Mouse (Mus musculus) hindbrain, postnatal 0 days (tissue): ENCODE data around the gene Lrrc8a. TPM values are rescaled to one million over a fixed set of nuclear protein-coding genes. Genes with fewer than 3 reads are reported as not detected.
A peak's percentile ranks its signal among the peaks of the same experiment; 100 is the strongest.

Source experiments
- ATAC-seq: fragments of 200-750 bp; cut with Nextera tagmentation; 2 replicates; pipeline ENCODE4 v1.8.0; 2017; ENCODE audit warnings: mild to moderate bottlenecking, moderate TSS enrichment, moderate library complexity
- DNase-seq: peaks from one replicate; pipeline ENCODE4 v3.0.0-alpha.2; 2015; ENCODE audit warnings: low spot score
- H3K27ac ChIP-seq: fragments of 300-500 bp; sonication (generic); 2 replicates; pipeline ENCODE4 v1.5.1; 2014; ENCODE audit warnings: mild to moderate bottlenecking
- H3K27me3 ChIP-seq: fragments of 300-500 bp; sonication (generic); 2 replicates; pipeline ENCODE4 v1.6.1; 2014; ENCODE audit warnings: low read length, mixed read lengths; ENCODE audit not compliant: insufficient read depth
- H3K36me3 ChIP-seq: fragments of 300-500 bp; sonication (generic); 2 replicates; pipeline ENCODE4 v1.6.1; 2014; ENCODE audit warnings: low read length, mixed read lengths; ENCODE audit not compliant: insufficient read depth
- H3K4me1 ChIP-seq: fragments of 300-500 bp; sonication (generic); 2 replicates; pipeline ENCODE4 v1.6.1; 2014; ENCODE audit warnings: antibody characterized with exemption, low read length, mixed read lengths; ENCODE audit not compliant: insufficient read depth
- H3K4me2 ChIP-seq: fragments of 300-500 bp; sonication (generic); 2 replicates; pipeline ENCODE4 v1.6.1; 2014; ENCODE audit warnings: low read depth, mild to moderate bottlenecking, low read length, moderate library complexity, mixed read lengths
- H3K4me3 ChIP-seq: fragments of 300-500 bp; sonication (generic); 2 replicates; pipeline ENCODE4 v1.5.1; 2014; ENCODE audit warnings: low read length
- H3K9ac ChIP-seq: fragments of 300-500 bp; sonication (generic); replicated peaks from 2 replicates; pipeline ENCODE4 v1.6.1; 2014; ENCODE audit warnings: mild to moderate bottlenecking, low read length, moderate library complexity, mixed read lengths
- H3K9me3 ChIP-seq: fragments of 300-500 bp; sonication (generic); 2 replicates; pipeline ENCODE4 v1.6.1; 2016; ENCODE audit warnings: low read length, mixed read lengths
- CTCF ChIP-seq: IDR thresholded peaks from 2 replicates; pipeline ENCODE4 v1.5.1; 2016; ENCODE audit warnings: antibody characterized with exemption, control low read depth, low read depth
- WGBS: fragments of 180-500 bp; shearing (Covaris S2); extraction: QIAGEN DNeasy Blood & Tissue Kit; methylation state at CpG from one replicate; pipeline ENCODE4 v1.1.7; 2014; 5-methylcytosine and 5-hydroxymethylcytosine counted together
- polyA plus RNA-seq: library from polyadenylated mRNA; unstranded; fragments of >200 nt; fragmentation: Nextera tagmentation; extraction: Ambion mirVana; gene quantifications from 2 replicates; pipeline ENCODE4 v1.2.1, GENCODE M21; 2015
- total RNA-seq: library from RNA; depleted of rRNA; stranded (reverse); fragments of >200 nt; gene quantifications from 2 replicates; pipeline ENCODE4 v1.2.3, GENCODE M21; 2014

The Lrrc8a gene
- total and polyA plus RNA-seq, 2 experiments from 2014 or later, result 61.9 to 66.2 TPM

GRCm38 (mm10) chr2:30237881-30238280 is 366 bp downstream of the Lrrc8a start:
- H3K4me1 ChIP-seq, result peaks cover 13% of the 10 kb centered on the region
- no peak for TF ChIP-seq CTCF
- H3K36me3 ChIP-seq, result peaks cover 14% of the 10 kb centered on the region
- H3K27me3 ChIP-seq, result no peaks in the 10 kb centered on the region
- peak; percentile 89 for ATAC-seq
- peak overlapping the region; percentile 95 for H3K9ac ChIP-seq
- no peaks in the 10 kb centered on the region for H3K9me3 ChIP-seq
- peak overlapping the region; percentile 93 for H3K27ac ChIP-seq
- H3K4me3 ChIP-seq, result peak overlapping the region; percentile 91
- WGBS, result under 1% methylated on average over 38 of the region's 42 CpGs
- peak overlapping the region; percentile 76 for H3K4me2 ChIP-seq
- peak; percentile 73 for DNase-seq

GRCm38 (mm10) chr2:30238906-30239465 is 1.5 kb downstream of the Lrrc8a start:
- Histone ChIP-seq H3K4me3 (peak overlapping the region; percentile 91), H3K9me3 (no peaks in the 10 kb centered on the region), H3K27ac (no peak overlapping the region), H3K36me3 (peaks cover 21% of the 10 kb centered on the region), H3K4me1 (peaks cover 13% of the 10 kb centered on the region), H3K9ac (peak overlapping the region; percentile 95), H3K4me2 (peak overlapping the region; percentile 76), H3K27me3 (no peaks in the 10 kb centered on the region)
- ATAC-seq (no peak), DNase-seq (no peak)
- no peak for TF ChIP-seq CTCF
- 64% methylated on average over 3 of the region's 3 CpGs for WGBS

GRCm38 (mm10) chr2:30239777-30240176 is 2.3 kb downstream of the Lrrc8a start:
- Histone ChIP-seq H3K9ac (no peak overlapping the region), H3K27me3 (no peaks in the 10 kb centered on the region), H3K27ac (no peak overlapping the region), H3K4me1 (peaks cover 13% of the 10 kb centered on the region), H3K36me3 (peaks cover 23% of the 10 kb centered on the region), H3K9me3 (no peaks in the 10 kb centered on the region), H3K4me2 (peak overlapping the region; percentile 76; the same call in 1 of the 2 replicates), H3K4me3 (no peak overlapping the region)
- no peak for ATAC-seq
- no peak for TF ChIP-seq CTCF
- 65% methylated on average over 4 of the region's 4 CpGs for WGBS
- DNase-seq, result no peak

- ATAC-seq, result no peak
- Histone ChIP-seq H3K36me3 (peaks cover 24% of the 10 kb centered on the region), H3K27me3 (no peaks in the 10 kb centered on the region), H3K4me1 (peaks cover 13% of the 10 kb centered on the region), H3K27ac (no peak within 1 kb of the TSS), H3K4me3 (no peak within 1 kb of the TSS), H3K9ac (0 out of 2 replicates have a peak within 1 kb of the TSS, but pooled peaks have one; percentile 95), H3K4me2 (peak within 1 kb of the TSS; percentile 76; the same call in 1 of the 2 replicates), H3K9me3 (no peaks in the 10 kb centered on the region)
- 79% methylated on average over 2 of the region's 2 CpGs for WGBS
- DNase-seq, result no peak
- no peak for TF ChIP-seq CTCF
Observed at GRCm38 (mm10) chr2:30240267-30240666, 2.8 kb downstream of the Lrrc8a start, which contains the start of gene Gm28035. TSS of gene Gm28035 (plus strand) at chr2:30240567.

GRCm38 (mm10) chr2:30242509-30242908 is 5.0 kb downstream of the Lrrc8a start:
- Histone ChIP-seq H3K9ac (no peak overlapping the region), H3K4me1 (peaks cover 8% of the 10 kb centered on the region), H3K36me3 (peaks cover 24% of the 10 kb centered on the region), H3K4me2 (no peak overlapping the region), H3K4me3 (no peak overlapping the region), H3K9me3 (no peaks in the 10 kb centered on the region), H3K27me3 (no peaks in the 10 kb centered on the region), H3K27ac (0 out of 2 replicates have a peak overlapping the region, but pooled peaks have one; percentile 26)
- no peak for ATAC-seq
- no peak for TF ChIP-seq CTCF
- peak; percentile 55 for DNase-seq
- 11% methylated on average over 4 of the region's 4 CpGs for WGBS

GRCm38 (mm10) chr2:30243391-30243790 is 5.9 kb downstream of the Lrrc8a start:
- Histone ChIP-seq H3K36me3 (peaks cover 24% of the 10 kb centered on the region), H3K4me3 (no peak overlapping the region), H3K9me3 (no peaks in the 10 kb centered on the region), H3K27ac (no peak overlapping the region), H3K27me3 (no peaks in the 10 kb centered on the region), H3K9ac (no peak overlapping the region), H3K4me1 (peaks cover 8% of the 10 kb centered on the region), H3K4me2 (no peak overlapping the region)
- TF ChIP-seq CTCF, result no peak
- WGBS, result 94% methylated on average over 4 of the region's 4 CpGs
- no peak for ATAC-seq
- DNase-seq, result no peak

GRCm38 (mm10) chr2:30244595-30245178 is 7.2 kb downstream of the Lrrc8a start:
- no peak overlapping the region for H3K9ac ChIP-seq
- no peaks in the 10 kb centered on the region; the same call in 1 of the 2 replicates for H3K4me1 ChIP-seq
- ATAC-seq (no peak), DNase-seq (no peak)
- TF ChIP-seq CTCF, result no peak
- H3K36me3 ChIP-seq, result peaks cover 31% of the 10 kb centered on the region
- 76% methylated on average over 7 of the region's 7 CpGs for WGBS
- no peaks in the 10 kb centered on the region for H3K9me3 ChIP-seq
- H3K27me3 ChIP-seq, result no peaks in the 10 kb centered on the region
- H3K27ac ChIP-seq, result no peak overlapping the region
- no peak overlapping the region for H3K4me3 ChIP-seq
- H3K4me2 ChIP-seq, result no peak overlapping the region
